Comparison of ENCODE assay signal across 8 mouse cellular contexts in the genomic region with DNA sequence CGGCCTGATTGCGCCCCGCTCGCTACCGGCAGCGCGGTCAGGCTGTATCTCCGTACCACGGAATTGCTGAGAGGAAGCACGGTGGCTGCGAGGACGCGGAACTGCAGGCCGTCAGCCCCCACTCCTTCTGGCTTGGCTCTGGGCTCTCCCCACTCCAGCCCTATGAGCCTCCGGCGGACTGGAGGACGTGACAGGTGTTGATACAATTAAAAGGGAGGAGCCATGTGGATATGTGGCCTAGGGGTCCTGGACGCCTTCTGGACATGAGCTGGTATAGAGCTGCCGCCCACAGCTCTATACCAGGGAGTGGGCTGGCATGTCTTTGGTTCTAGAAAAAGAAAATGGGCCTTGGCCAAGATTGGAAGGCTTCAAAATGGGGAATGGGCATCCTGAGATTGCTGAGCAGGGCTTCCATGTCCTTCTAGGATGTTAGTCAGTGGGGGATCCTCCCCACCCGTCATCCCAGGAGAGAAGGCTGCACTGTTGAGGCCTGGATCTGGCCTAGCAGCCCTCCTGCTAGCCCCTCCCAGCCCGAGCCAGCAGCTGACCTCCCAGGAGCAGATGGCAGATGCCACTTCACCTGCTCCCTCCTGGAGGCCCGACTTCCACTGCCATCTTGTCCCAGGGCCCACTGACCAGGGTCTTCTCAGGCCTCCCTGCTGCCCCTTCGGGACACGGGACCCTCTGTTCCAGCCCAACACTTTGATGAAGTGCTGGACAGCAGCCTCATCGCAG. TPM values are rescaled to one million over a fixed set of nuclear protein-coding genes. Genes with fewer than 3 reads are reported as not detected.
DNase-seq lines count a peak whose midpoint lies in the region; ATAC-seq and TF ChIP-seq lines count a peak whose summit lies in the region.

No protein-coding gene starts in this region.

- peaks cover 11% of the 10 kb centered on the region; the same call in 1 of the 2 replicates for H3K27me3 ChIP-seq in kidney, postnatal 0 days (ENCODE audit: insufficient read depth, low read length)
- H3K27me3 ChIP-seq in embryonic facial prominence, embryonic 13.5 days, result peaks cover 58% of the 10 kb centered on the region
- H3K27me3 ChIP-seq in limb, embryonic 13.5 days, result peaks cover 76% of the 10 kb centered on the region
- peaks cover 27% of the 10 kb centered on the region for H3K27me3 ChIP-seq in stomach, embryonic 16.5 days (ENCODE audit: control insufficient read depth, insufficient read depth, low read length)

- WGBS in kidney, postnatal 0 days, result 9% methylated on average over 25 of the region's 25 CpGs
- 11% methylated on average over 25 of the region's 25 CpGs for WGBS in embryonic facial prominence, embryonic 13.5 days
- WGBS in limb, embryonic 13.5 days, result 11% methylated on average over 25 of the region's 25 CpGs
- 10% methylated on average over 24 of the region's 25 CpGs for WGBS in stomach, embryonic 16.5 days

- ATAC-seq in kidney, postnatal 0 days (replicated peaks; ENCODE audit: low FRiP score, low read depth), result no peak
- peak; percentile 51 for ATAC-seq in cerebellum, adult (ENCODE audit: insufficient number of reproducible peaks, low FRiP score, low TSS enrichment)
- no peak for ATAC-seq in embryonic facial prominence, embryonic 13.5 days (ENCODE audit: insufficient number of reproducible peaks, insufficient read depth, low FRiP score, low TSS enrichment, low read depth)
- peak; percentile 29; the same call in 1 of the 2 replicates for ATAC-seq in limb, embryonic 13.5 days (ENCODE audit: low FRiP score, low read depth)
- ATAC-seq in stomach, embryonic 16.5 days (ENCODE audit: insufficient read depth, low FRiP score), result peak; percentile 12; the same call in 1 of the 2 replicates

- no peak overlapping the region for H3K27ac ChIP-seq in kidney, postnatal 0 days
- no peak overlapping the region for H3K27ac ChIP-seq in embryonic facial prominence, embryonic 13.5 days
- H3K27ac ChIP-seq in limb, embryonic 13.5 days, result no peak overlapping the region
- no peak overlapping the region for H3K27ac ChIP-seq in stomach, embryonic 16.5 days (ENCODE audit: low read length)

- no peak for TF ChIP-seq CTCF in kidney, postnatal 0 days (IDR thresholded peaks at IDR 0.05; ENCODE audit: low read depth)

- H3K9ac ChIP-seq in kidney, postnatal 0 days (ENCODE audit: low read depth, low read length), result peak overlapping the region; percentile 51
- H3K9ac ChIP-seq in embryonic facial prominence, embryonic 13.5 days, result peak overlapping the region; percentile 77
- peak overlapping the region; percentile 70 for H3K9ac ChIP-seq in limb, embryonic 13.5 days
- H3K9ac ChIP-seq in stomach, embryonic 16.5 days (ENCODE audit: low read length), result peak overlapping the region; percentile 79

- DNase-seq in kidney, postnatal 0 days (ENCODE audit: low spot score), result no peak
- no peak for DNase-seq in kidney, adult 9 months
- DNase-seq in layer of hippocampus, postnatal 14 days (ENCODE audit: low spot score in 2 of 2), result no peak
- no peak for DNase-seq in kidney, postnatal 14 days

- no peaks in the 10 kb centered on the region; the same call in 1 of the 2 replicates for H3K4me1 ChIP-seq in kidney, postnatal 0 days (replicated peaks; ENCODE audit: insufficient read depth, low read length)
- H3K4me1 ChIP-seq in embryonic facial prominence, embryonic 13.5 days, result peaks cover 21% of the 10 kb centered on the region
- H3K4me1 ChIP-seq in limb, embryonic 13.5 days, result peaks cover 12% of the 10 kb centered on the region
- 0 out of 2 replicates have a peak, but pooled peaks cover 2% of the 10 kb centered on the region for H3K4me1 ChIP-seq in stomach, embryonic 16.5 days (ENCODE audit: control insufficient read depth, insufficient read depth, low read length)

- H3K9me3 ChIP-seq in kidney, postnatal 0 days (replicated peaks; ENCODE audit: low read length), result no peaks in the 10 kb centered on the region
- H3K9me3 ChIP-seq in embryonic facial prominence, embryonic 13.5 days, result no peaks in the 10 kb centered on the region
- no peaks in the 10 kb centered on the region for H3K9me3 ChIP-seq in limb, embryonic 13.5 days
- no peaks in the 10 kb centered on the region for H3K9me3 ChIP-seq in stomach, embryonic 16.5 days (replicated peaks; ENCODE audit: control insufficient read depth, low read length)

- no peaks in the 10 kb centered on the region for H3K36me3 ChIP-seq in kidney, postnatal 0 days (ENCODE audit: insufficient read depth, low read length)
- H3K36me3 ChIP-seq in embryonic facial prominence, embryonic 13.5 days, result no peaks in the 10 kb centered on the region
- no peaks in the 10 kb centered on the region for H3K36me3 ChIP-seq in limb, embryonic 13.5 days
- no peaks in the 10 kb centered on the region for H3K36me3 ChIP-seq in stomach, embryonic 16.5 days (ENCODE audit: control insufficient read depth, insufficient read depth, low read length)

- H3K4me2 ChIP-seq in kidney, postnatal 0 days (ENCODE audit: low read length), result peak overlapping the region; percentile 94
- peak overlapping the region; percentile 97 for H3K4me2 ChIP-seq in embryonic facial prominence, embryonic 13.5 days
- H3K4me2 ChIP-seq in limb, embryonic 13.5 days (replicated peaks), result peak overlapping the region; percentile 97
- H3K4me2 ChIP-seq in stomach, embryonic 16.5 days (ENCODE audit: low read depth, low read length), result peak overlapping the region; percentile 96

- H3K4me3 ChIP-seq in kidney, postnatal 0 days (replicated peaks; ENCODE audit: low read depth, low read length), result peak overlapping the region; percentile 60
- H3K4me3 ChIP-seq in embryonic facial prominence, embryonic 13.5 days, result peak overlapping the region; percentile 71
- H3K4me3 ChIP-seq in limb, embryonic 13.5 days, result peak overlapping the region; percentile 66
- peak overlapping the region; percentile 68 for H3K4me3 ChIP-seq in stomach, embryonic 16.5 days (replicated peaks; ENCODE audit: low read length)

RNA-seq across cellular contexts. Expression of gene Fbxl16, which starts 0.9 kb away (rescaled TPM):
- polyA plus RNA-seq in kidney, postnatal 0 days (2015; fragmentation: Nextera tagmentation; extraction: Ambion mirVana), result 0.34 and 0.56 TPM in 2 replicates
- 3.6 and 4.2 TPM in 2 replicates for polyA plus RNA-seq in embryonic facial prominence, embryonic 13.5 days (2015; fragmentation: Nextera tagmentation; extraction: Ambion mirVana)
- 2.2 and 2.8 TPM in 2 replicates for polyA plus RNA-seq in limb, embryonic 13.5 days (2015; fragmentation: Nextera tagmentation; extraction: Ambion mirVana)
- 2.6 and 2.8 TPM in 2 replicates for polyA plus RNA-seq in stomach, embryonic 16.5 days (2015; fragmentation: Nextera tagmentation; extraction: Ambion mirVana)
- total RNA-seq in layer of hippocampus, postnatal 14 days (2021), result 100 to 1,000 TPM; 414 to 418 TPM

RNA-seq across cellular contexts. Expression of gene Metrn, which starts 12.8 kb away (rescaled TPM):
- polyA plus RNA-seq in kidney, postnatal 0 days (2015; fragmentation: Nextera tagmentation; extraction: Ambion mirVana), result 45.4 and 50.9 TPM in 2 replicates
- 43.4 and 50.1 TPM in 2 replicates for polyA plus RNA-seq in embryonic facial prominence, embryonic 13.5 days (2015; fragmentation: Nextera tagmentation; extraction: Ambion mirVana)
- 50.7 and 52.5 TPM in 2 replicates for polyA plus RNA-seq in limb, embryonic 13.5 days (2015; fragmentation: Nextera tagmentation; extraction: Ambion mirVana)
- 25.4 and 28.0 TPM in 2 replicates for polyA plus RNA-seq in stomach, embryonic 16.5 days (2015; fragmentation: Nextera tagmentation; extraction: Ambion mirVana)
- total RNA-seq in layer of hippocampus, postnatal 14 days (2021), result 10 to 100 TPM; 82.0 to 86.9 TPM

RNA-seq across cellular contexts. Expression of gene Wdr24, which starts 13.7 kb away (rescaled TPM):
- polyA plus RNA-seq in kidney, postnatal 0 days (2015; fragmentation: Nextera tagmentation; extraction: Ambion mirVana), result 21.0 and 22.1 TPM in 2 replicates
- 26.5 and 30.0 TPM in 2 replicates for polyA plus RNA-seq in embryonic facial prominence, embryonic 13.5 days (2015; fragmentation: Nextera tagmentation; extraction: Ambion mirVana)
- polyA plus RNA-seq in limb, embryonic 13.5 days (2015; fragmentation: Nextera tagmentation; extraction: Ambion mirVana), result 25.2 and 27.7 TPM in 2 replicates
- 24.7 and 28.6 TPM in 2 replicates for polyA plus RNA-seq in stomach, embryonic 16.5 days (2015; fragmentation: Nextera tagmentation; extraction: Ambion mirVana)
- total RNA-seq in layer of hippocampus, postnatal 14 days (2021), result 10 to 100 TPM; 21.7 to 23.4 TPM

RNA-seq across cellular contexts. Expression of gene AC134908.4, which starts 14.3 kb away (rescaled TPM):
- polyA plus RNA-seq in kidney, postnatal 0 days (2015; fragmentation: Nextera tagmentation; extraction: Ambion mirVana), result 0.82 TPM in 1 of 2 replicates, not detected in the other
- not detected in 2 replicates for polyA plus RNA-seq in embryonic facial prominence, embryonic 13.5 days (2015; fragmentation: Nextera tagmentation; extraction: Ambion mirVana)
- 2.2 TPM in 1 of 2 replicates, not detected in the other for polyA plus RNA-seq in limb, embryonic 13.5 days (2015; fragmentation: Nextera tagmentation; extraction: Ambion mirVana)
- 1.2 TPM in 1 of 2 replicates, not detected in the other for polyA plus RNA-seq in stomach, embryonic 16.5 days (2015; fragmentation: Nextera tagmentation; extraction: Ambion mirVana)
- not detected for total RNA-seq in layer of hippocampus, postnatal 14 days (2021)

RNA-seq across cellular contexts. Expression of gene Fam173a, which starts 17.1 kb away (rescaled TPM):
- 112 and 117 TPM in 2 replicates for polyA plus RNA-seq in kidney, postnatal 0 days (2015; fragmentation: Nextera tagmentation; extraction: Ambion mirVana)
- polyA plus RNA-seq in embryonic facial prominence, embryonic 13.5 days (2015; fragmentation: Nextera tagmentation; extraction: Ambion mirVana), result 65.3 and 78.1 TPM in 2 replicates
- polyA plus RNA-seq in limb, embryonic 13.5 days (2015; fragmentation: Nextera tagmentation; extraction: Ambion mirVana), result 65.5 and 73.1 TPM in 2 replicates
- 96.9 and 102 TPM in 2 replicates for polyA plus RNA-seq in stomach, embryonic 16.5 days (2015; fragmentation: Nextera tagmentation; extraction: Ambion mirVana)
- total RNA-seq in layer of hippocampus, postnatal 14 days (2021), result 10 to 100 TPM; 80.2 to 80.3 TPM

Comparison
In these comparisons a context has a peak if more than half of its experiments do, and no peak if none do; other contexts are left out.
1. ATAC-seq: peak in cerebellum, adult (single experiment), limb, embryonic 13.5 days (single experiment) and stomach, embryonic 16.5 days (single experiment); none in kidney, postnatal 0 days (single experiment) and embryonic facial prominence, embryonic 13.5 days (single experiment).
2. Peak in every context shown above with its lines, with median percentiles within 50 percentile points of each other: H3K4me2 ChIP-seq, H3K4me3 ChIP-seq and H3K9ac ChIP-seq.